Mouse (Mus musculus): Measurements from ENCODE around the gene Fam222b.
A peak's percentile ranks its signal among the peaks of the same experiment; 100 is the strongest.
"Not testable (repeated sequence)": the region's sequence is repeated elsewhere in the genome, so short reads cannot be mapped to it uniquely, and the experiment has no call there.

Gene Fam222b

DNA sequence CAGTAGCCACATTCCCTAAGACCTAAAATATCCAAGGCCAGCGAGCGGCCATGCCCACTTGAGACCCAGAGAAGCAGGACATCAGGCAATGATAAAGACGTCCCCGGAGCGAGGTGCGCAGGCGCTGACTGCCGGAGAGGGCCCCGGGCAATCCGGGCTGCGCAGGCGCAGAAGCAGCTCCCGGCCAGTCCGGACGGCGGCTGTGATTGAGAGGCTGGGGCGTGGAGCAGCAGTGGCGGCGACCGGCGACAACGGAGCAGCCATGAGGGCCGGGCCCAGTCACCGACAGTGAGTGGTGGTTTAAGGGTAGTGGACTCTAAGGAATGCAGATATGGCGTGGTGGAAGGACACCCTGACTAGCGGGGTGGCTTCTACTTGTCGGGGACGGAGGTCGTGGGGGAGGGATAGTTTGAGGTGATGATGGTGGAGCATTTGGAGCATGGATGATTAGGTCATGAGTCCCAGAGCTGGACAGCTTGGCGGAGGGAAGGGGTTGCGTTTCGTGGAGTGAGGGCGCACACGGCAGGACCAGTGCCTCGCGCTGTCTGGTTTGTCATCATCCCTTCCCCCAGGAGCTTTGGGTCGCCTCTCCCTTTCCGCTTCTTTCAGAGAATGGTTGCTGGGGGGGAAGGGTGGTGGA lies at the start of gene Fam222b:
TSS of gene Fam222b (plus strand) at position 157 of the 640 bp plus-strand sequence.
- DNase-seq (ENCODE audit: low spot score) = peak; percentile 93

DNA sequence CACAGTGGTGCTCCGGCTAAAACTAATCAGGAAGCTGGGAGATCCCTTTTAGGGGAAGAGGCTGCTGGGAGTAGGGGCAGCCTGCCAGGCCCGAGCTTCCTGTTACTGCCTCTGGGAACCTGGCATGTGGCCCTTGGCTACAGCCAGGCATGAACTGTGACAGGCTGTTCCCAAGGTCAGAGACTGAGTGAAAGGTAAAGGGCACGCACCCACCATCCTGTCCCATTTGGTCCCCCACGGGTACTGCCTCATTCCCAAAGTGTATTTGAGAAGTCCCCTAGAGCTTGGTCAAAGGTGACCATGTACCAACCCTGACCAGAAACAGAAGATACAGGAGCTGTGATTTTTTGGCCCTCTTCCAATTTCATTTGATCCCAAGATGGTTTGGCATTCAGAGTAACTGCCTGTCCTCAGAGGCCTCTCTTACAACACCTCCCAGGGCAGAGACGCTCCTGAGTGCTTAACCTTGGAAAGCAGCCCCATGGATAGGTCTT lies 49.7 kb upstream of the Fam222b start:
- peak; percentile 80 for DNase-seq (ENCODE audit: low spot score)

GRCm38 (mm10) chr11:78048637-78049036 lies 45.8 kb upstream of the Fam222b start:
- not testable (repeated sequence) for DNase-seq (ENCODE audit: low spot score)

- no peak for DNase-seq (ENCODE audit: low spot score)
These were observed 41.4 kb upstream of the Fam222b start for GRCm38 (mm10) chr11:78053078-78053477.

GRCm38 (mm10) chr11:78056946-78057345 lies 37.5 kb upstream of the Fam222b start:
- DNase-seq (ENCODE audit: low spot score) = no peak

GRCm38 (mm10) chr11:78059833-78060757 lies 34.4 kb upstream of the Fam222b start:
- DNase-seq (ENCODE audit: low spot score) = peak; percentile 79

DNA sequence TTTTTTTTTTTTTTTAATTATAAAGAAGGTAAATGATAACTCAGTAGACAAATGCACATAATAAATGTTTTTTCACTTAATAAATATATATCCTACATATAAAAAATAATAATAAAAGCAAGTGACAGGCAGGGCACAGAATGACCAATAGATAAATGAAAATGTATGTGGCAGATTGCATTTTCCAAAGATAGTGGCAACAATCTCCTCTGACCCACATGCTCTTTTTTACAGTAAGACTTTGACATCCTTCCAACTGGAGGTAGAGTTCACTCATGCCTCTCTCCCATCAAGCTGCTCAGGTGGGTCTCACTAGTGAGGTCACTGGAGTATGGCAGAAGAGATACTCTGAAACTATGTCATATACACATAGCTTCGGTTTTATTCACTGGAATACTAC lies 31.9 kb upstream of the Fam222b start:
- no peak for DNase-seq (ENCODE audit: low spot score)

DNA sequence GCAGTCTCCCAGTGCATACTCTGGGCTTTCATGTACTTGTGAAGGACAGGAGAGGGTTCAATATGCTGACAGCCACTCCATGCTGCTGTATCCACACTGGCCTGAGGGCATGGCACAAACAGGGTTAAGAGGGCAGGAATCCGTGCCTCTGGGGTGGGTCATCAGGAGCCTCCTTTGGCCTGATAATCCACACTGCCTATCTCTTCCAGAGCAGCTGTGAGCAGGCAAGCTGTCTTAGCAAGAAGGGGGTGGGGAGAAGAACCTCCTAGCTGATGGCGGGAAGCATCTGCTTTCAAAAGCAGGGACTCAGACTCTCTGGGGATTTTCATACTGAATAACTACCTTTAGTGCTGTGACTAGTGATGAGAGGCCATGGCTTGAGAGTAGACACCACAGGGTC lies 28.6 kb upstream of the Fam222b start:
- DNase-seq (ENCODE audit: low spot score) = no peak

- DNase-seq (ENCODE audit: low spot score) = no peak
These were observed 27.8 kb upstream of the Fam222b start for GRCm38 (mm10) chr11:78066641-78067040.

- no peak for DNase-seq (ENCODE audit: low spot score)
These were observed 26.9 kb upstream of the Fam222b start for GRCm38 (mm10) chr11:78067566-78067965.

DNA sequence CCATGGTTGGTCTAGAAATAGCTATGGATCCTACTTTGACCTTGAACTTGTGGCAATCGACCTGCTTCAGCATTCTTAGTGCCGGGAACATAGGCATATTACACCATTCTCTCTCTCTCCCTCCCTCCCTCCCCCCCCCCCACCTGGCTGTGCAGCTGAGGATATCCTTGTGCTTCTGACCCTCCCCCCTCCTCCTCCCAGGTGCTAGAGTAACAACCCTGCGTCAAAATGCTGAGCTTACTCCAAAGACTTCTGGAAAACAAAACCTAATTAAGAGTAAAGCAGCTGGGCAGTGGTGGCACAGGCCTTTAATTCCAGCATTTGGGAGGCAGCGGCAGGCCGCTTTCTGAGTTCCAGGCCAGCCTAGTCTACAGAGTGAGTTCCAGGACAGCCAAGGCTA lies 25.3 kb upstream of the Fam222b start:
- no peak for DNase-seq (ENCODE audit: low spot score)

- DNase-seq (ENCODE audit: low spot score) = no peak
These were observed 24.8 kb upstream of the Fam222b start for GRCm38 (mm10) chr11:78069646-78070045.

GRCm38 (mm10) chr11:78071938-78072337 lies 22.5 kb upstream of the Fam222b start:
- no peak for DNase-seq (ENCODE audit: low spot score)

DNA sequence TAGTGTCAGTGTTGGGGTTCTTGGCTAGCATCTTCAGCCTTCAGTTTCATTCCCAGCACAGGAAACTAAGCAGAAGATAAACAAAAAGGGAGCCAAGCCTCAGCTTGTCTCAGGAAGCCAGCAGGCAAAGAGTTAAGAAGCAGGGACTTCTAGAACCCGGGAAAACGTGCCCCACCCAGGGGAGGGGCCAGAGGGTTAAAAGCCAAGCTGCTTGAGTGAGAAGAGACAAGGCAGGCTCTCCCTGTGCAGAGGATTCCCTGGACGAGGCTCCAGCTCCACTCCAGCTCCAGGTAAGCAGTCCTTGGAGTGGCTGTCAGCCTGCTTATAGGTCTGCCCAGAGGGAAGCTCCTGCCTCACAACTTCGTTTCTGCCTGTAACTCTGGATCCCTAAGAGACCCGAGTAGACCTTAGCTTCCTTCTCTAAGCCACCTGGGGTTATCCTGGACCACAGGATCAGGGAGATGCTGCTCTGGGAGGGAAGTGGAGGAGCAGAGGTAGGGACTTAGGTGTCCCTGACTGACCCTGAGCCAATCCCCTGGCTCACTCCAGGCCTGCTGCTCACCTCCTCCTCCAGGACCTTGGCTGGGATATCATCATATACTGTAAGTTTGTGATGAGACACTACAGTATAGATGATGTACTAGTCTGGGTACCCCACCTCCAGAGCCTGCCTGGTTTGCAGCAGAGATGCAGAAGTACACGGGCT lies 21.9 kb upstream of the Fam222b start:
- DNase-seq (ENCODE audit: low spot score) = no peak

DNA sequence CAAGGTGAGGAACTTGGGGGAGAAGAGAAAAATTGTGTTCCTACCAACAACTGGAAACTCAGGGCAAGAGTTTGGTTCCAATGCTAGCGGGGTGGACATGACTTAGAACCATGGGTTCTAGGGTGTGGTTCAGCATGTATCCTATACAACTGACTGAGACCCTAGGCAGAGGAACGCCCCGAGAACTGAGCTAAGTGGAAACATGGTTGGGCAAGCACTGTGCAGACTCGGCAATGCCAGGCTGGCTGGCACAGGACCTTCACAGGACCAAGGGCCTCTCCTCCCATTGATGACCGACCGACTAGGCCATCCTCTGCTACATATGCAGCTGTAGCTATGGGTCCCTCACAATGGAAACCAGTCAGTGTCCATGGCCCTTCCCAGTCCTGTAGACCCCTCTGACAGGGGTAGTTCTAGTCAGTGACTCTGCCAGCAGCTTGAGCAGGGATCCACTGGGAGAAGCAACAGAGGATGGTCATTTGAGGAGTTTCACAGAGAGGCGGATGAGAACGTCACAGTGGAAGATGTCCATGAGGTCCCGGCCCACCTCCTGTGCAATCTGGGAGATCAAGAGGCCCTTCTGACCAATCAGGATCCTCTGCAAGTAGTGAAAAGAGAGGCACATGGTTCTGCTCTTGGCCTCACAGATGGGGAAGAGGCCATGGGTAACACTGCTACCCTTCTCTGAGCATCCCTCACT lies 20.7 kb upstream of the Fam222b start:
- DNase-seq (ENCODE audit: low spot score) = no peak

DNA sequence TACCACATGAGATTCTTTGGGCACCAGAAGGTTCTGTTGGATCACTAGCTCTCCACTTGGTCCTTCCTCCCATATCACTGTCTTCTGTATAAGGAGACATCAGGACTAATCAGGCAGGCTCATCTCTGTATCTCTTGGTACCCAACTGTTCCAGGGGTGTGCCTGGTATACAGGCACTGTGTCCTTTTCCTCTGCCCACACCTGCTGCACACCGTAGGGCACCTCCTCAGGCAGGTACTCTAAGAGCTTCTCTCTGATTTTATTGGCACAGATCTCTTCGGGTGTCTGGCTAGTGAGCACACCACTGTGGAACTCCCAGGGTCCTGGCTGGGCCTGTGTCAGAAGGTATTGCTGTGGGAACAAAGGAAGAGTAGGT lies 20.2 kb upstream of the Fam222b start:
- DNase-seq (ENCODE audit: low spot score) = no peak

DNA sequence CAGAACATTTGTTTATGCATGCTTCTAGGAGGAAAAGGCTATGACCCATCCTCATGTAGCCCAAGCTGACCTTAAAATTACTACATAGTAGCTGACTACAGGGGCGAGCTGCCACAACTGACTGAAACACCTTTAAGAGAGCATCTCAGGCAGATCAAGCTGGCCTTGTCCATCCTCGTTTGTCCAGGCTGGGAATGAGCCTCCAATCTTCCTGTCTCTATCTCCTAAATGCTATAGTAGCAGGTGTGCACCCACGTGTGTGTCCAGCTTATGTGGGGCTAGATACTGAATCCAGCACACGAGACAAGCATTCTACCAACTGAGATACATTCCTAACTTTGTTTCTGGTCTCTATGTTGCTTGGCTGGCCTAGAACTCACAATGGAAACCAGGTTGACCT lies 19.8 kb upstream of the Fam222b start:
- no peak for DNase-seq (ENCODE audit: low spot score)

DNA sequence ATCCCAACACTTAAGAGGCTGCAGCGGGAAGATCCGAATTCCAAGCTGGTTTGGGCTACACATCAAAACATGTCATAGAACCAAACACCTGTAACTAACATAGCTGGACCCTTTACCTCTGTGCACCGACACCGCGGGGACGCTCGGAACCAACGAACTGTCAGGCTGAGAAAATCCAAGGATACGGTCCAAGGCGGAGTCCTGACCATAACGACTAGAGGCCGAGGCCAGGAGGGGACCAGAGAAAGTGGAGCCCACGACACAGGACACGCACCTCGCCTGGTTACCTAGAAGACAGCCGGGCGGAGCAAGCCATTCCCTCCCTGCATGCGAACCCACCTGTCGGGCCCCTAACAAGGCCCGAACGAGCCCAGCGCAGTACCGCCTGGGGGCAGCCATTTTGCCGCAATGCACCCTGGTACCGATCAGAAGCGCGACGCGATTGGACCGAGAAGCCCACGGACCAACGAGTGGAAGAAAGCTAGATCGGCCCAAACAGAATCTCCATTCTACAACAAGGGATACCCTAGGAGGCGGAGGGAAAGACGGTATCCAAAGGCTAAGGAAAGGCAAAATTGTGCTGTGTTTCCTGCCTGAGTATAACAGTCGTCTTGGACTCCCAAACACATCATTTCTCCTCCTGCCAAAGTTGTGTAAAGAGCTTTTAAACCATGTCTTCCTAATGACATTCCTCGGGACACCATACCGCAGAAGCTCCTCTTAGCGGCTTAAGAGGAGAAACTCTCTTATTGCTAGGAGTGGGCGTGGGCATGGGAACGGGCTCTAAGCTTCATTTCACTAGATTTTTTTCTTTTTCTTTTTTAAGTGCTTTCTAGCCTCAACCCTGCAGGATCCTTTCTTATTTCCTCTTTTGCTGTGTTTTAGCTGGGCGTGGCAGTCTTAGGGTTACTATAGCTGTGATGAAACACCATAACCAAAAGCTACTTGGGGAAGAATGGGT lies 14.2 kb upstream of the Fam222b start, which contains the start of gene Eral1:
TSS of gene Eral1 (minus strand) at position 423 of the 961 bp plus-strand sequence.
- DNase-seq (ENCODE audit: low spot score) = peak; percentile 81

DNA sequence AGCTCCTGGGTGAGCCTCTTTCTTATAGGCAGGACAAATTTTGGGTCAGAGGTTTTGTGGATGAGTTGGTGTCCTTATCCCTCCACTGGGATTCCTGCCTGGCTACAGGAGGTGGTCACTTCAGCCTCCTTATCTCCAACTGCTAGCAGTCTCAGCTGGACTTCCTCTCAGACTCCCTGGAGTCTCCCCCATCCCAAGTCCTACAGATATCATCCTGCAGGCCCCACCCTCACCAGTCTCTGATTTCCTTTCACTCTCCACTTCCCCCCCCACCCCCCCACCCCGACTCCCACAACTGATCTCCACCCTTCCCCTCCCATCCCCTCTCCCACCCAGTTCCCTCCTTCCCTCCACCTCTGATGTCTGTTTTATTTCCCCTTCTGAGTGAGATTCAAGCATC lies 10.9 kb upstream of the Fam222b start:
- no peak for DNase-seq (ENCODE audit: low spot score)

GRCm38 (mm10) chr11:78086925-78087479 lies 7.5 kb upstream of the Fam222b start:
- no peak for DNase-seq (ENCODE audit: low spot score)

Data from ovary, postnatal 36 days (tissue).